Mouse (Mus musculus): Measurements from ENCODE around the gene Gm11564. TPM values are rescaled to one million over a fixed set of nuclear protein-coding genes. Genes with fewer than 3 reads are reported as not detected.
"Not testable (repeated sequence)": the region's sequence is repeated elsewhere in the genome, so short reads cannot be mapped to it uniquely, and the experiment has no call there.

The Gm11564 gene
- polyA plus RNA-seq, 1 experiment from 2014 or later = not detected

DNA sequence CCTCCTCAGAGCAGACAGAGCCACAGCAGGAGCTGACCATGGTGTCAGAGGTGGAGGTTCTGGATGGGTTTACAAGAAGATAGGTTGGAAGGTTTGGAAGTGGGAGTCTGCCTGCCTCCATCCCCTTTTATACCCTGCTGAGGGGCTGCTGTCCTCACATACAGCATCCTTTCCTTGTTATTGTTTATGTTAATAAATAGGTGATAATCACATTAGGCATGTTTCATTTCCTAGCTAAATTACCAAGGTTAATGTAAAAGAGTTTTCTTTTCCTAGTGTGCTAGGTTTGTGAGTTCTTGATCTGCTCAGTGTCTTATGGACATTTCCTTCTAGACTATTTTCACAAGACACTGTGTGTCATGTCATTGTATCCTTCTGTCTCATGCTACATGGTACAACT, 5.7 kb downstream of the Gm11564 start, which contains the start of gene Krtap4-13:
Gene Krtap4-13 (minus strand): TSS at position 101 of the 400 bp plus-strand sequence.
- not testable (repeated sequence) for H3K4me1 ChIP-seq (ENCODE audit: control insufficient read depth, insufficient read depth, low read length); H3K27me3 ChIP-seq (ENCODE audit: control insufficient read depth, insufficient read depth, low read length); H3K4me2 ChIP-seq (ENCODE audit: low read depth, low read length); H3K9ac ChIP-seq (replicated peaks; ENCODE audit: low read depth, low read length); H3K9me3 ChIP-seq (ENCODE audit: control insufficient read depth, low read length); H3K36me3 ChIP-seq (ENCODE audit: control insufficient read depth, insufficient read depth, low read length); H3K4me3 ChIP-seq (ENCODE audit: low read depth, low read length); H3K27ac ChIP-seq (ENCODE audit: low read depth, low read length); ATAC-seq (ENCODE audit: low read depth)

DNA sequence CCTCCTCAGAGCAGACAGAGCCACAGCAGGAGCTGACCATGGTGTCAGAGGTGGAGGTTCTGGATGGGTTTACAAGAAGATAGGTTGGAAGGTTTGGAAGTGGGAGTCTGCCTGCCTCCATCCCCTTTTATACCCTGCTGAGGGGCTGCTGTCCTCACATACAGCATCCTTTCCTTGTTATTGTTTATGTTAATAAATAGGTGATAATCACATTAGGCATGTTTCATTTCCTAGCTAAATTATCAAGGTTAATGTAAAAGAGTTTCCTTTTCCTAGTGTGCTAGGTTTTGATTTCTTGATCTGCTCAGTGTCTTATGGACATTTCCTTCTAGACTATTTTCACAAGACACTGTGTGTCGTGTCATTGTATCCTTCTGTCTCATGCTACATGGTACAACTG, 11.1 kb downstream of the Gm11564 start, which contains the start of gene Gm11554:
Gene Gm11554 (minus strand): TSS at position 101 of the 400 bp plus-strand sequence.
- not testable (repeated sequence) for H3K4me1 ChIP-seq (ENCODE audit: control insufficient read depth, insufficient read depth, low read length); H3K27ac ChIP-seq (ENCODE audit: low read depth, low read length)

DNA sequence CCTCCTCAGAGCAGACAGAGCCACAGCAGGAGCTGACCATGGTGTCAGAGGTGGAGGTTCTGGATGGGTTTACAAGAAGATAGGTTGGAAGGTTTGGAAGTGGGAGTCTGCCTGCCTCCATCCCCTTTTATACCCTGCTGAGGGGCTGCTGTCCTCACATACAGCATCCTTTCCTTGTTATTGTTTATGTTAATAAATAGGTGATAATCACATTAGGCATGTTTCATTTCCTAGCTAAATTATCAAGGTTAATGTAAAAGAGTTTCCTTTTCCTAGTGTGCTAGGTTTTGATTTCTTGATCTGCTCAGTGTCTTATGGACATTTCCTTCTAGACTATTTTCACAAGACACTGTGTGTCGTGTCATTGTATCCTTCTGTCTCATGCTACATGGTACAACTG, 16.6 kb downstream of the Gm11564 start, which contains the start of gene Gm11569:
Gene Gm11569 (minus strand): TSS at position 101 of the 400 bp plus-strand sequence.
- not testable (repeated sequence) for H3K4me3 ChIP-seq (ENCODE audit: low read depth, low read length); H3K4me2 ChIP-seq (ENCODE audit: low read depth, low read length); ATAC-seq (ENCODE audit: low read depth); H3K4me1 ChIP-seq (ENCODE audit: control insufficient read depth, insufficient read depth, low read length); H3K36me3 ChIP-seq (ENCODE audit: control insufficient read depth, insufficient read depth, low read length); H3K27ac ChIP-seq (ENCODE audit: low read depth, low read length); H3K27me3 ChIP-seq (ENCODE audit: control insufficient read depth, insufficient read depth, low read length); H3K9me3 ChIP-seq (ENCODE audit: control insufficient read depth, low read length); H3K9ac ChIP-seq (replicated peaks; ENCODE audit: low read depth, low read length)
- WGBS = no CpG with 5 or more reads among the region's 1 CpGs

More for the DNA sequence above, 11.1 kb downstream of the Gm11564 start, which contains the start of gene Gm11554:
- H3K27me3 ChIP-seq (ENCODE audit: control insufficient read depth, insufficient read depth, low read length); H3K9me3 ChIP-seq (ENCODE audit: control insufficient read depth, low read length); H3K4me2 ChIP-seq (ENCODE audit: low read depth, low read length); H3K36me3 ChIP-seq (ENCODE audit: control insufficient read depth, insufficient read depth, low read length); H3K9ac ChIP-seq (replicated peaks; ENCODE audit: low read depth, low read length); ATAC-seq (ENCODE audit: low read depth); H3K4me3 ChIP-seq (ENCODE audit: low read depth, low read length): not testable (repeated sequence)
- WGBS = no CpG with 5 or more reads among the region's 1 CpGs

DNA sequence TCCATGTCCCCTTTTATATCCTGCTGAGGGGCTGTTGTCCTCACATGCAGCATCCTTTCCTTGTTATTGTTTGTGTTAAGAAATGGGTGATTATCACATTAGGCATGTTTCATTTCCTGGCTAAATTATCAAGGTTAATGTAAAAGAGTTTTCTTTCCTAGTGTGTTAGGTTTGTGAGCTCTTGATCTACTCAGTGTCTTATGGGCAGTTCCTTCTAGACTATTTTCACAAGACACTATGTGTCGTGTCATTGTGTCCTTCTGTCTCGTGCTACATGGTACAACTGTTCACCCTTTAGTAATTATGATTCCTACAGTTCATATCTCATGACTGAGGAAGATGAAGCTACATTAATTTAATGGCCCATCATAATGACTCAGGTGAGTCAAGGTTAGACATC, 22.1 kb downstream of the Gm11564 start, which contains the start of gene Gm11596:
Gene Gm11596 (minus strand): TSS at position 101 of the 400 bp plus-strand sequence.
- WGBS = 81% methylated on average over 2 of the region's 2 CpGs
- Histone ChIP-seq H3K9me3 (ENCODE audit: control insufficient read depth, low read length) (no peaks in the 10 kb centered on the region), H3K27ac (ENCODE audit: low read depth, low read length) (no peak within 1 kb of the TSS), H3K4me1 (ENCODE audit: control insufficient read depth, insufficient read depth, low read length) (no peaks in the 10 kb centered on the region), H3K36me3 (ENCODE audit: control insufficient read depth, insufficient read depth, low read length) (no peaks in the 10 kb centered on the region), H3K4me2 (ENCODE audit: low read depth, low read length) (no peak within 1 kb of the TSS), H3K4me3 (ENCODE audit: low read depth, low read length) (no peak within 1 kb of the TSS), H3K9ac (replicated peaks; ENCODE audit: low read depth, low read length) (no peak within 1 kb of the TSS), H3K27me3 (ENCODE audit: control insufficient read depth, insufficient read depth, low read length) (no peaks in the 10 kb centered on the region)
- no peak for ATAC-seq (ENCODE audit: low read depth)

DNA sequence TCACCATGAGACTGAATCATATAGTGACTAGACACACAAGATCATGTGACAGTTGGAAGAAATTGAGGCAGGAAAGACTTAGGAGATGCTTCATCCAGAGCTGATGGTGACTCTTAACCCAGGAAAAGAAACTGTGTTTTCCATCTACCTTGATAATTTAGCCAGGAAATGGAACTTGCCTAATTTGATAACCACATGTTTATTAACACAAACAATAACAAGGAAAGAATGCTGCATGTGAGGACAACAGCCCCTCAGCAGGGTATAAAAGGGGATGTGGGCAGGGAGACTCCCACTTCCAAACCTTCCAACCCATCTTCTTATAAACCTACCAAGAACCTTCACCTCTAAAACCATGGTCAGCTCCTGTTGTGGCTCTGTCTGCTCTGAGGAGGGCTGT, 30.6 kb downstream of the Gm11564 start, which contains the start of gene Krtap4-9:
Gene Krtap4-9 (plus strand): TSS at position 301 of the 400 bp plus-strand sequence.
- H3K36me3 ChIP-seq (ENCODE audit: control insufficient read depth, insufficient read depth, low read length); H3K9ac ChIP-seq (replicated peaks; ENCODE audit: low read depth, low read length); H3K4me2 ChIP-seq (ENCODE audit: low read depth, low read length); H3K9me3 ChIP-seq (ENCODE audit: control insufficient read depth, low read length); H3K27ac ChIP-seq (ENCODE audit: low read depth, low read length); H3K4me1 ChIP-seq (ENCODE audit: control insufficient read depth, insufficient read depth, low read length); ATAC-seq (ENCODE audit: low read depth); H3K4me3 ChIP-seq (ENCODE audit: low read depth, low read length); H3K27me3 ChIP-seq (ENCODE audit: control insufficient read depth, insufficient read depth, low read length): not testable (repeated sequence)

DNA sequence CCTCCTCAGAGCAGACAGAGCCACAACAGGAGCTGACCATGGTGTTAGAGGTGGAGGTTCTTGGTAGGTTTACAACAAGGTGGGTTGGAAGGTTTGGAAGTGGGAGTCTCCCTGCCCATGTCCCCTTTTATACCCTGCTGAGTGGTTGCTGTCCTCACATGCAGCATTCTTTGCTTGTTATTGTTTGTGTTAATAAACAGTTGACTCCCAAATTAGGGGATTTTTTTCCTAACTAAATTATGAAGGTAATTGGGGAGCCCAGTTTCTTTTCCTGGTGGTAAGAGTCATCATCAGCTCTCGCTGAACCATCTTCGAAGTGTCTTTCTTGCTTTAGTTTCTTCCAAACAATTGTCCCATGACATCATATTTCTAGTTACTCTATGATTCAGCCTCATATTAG, 34.9 kb downstream of the Gm11564 start, which contains the start of gene Krtap4-8:
Gene Krtap4-8 (minus strand): TSS at position 101 of the 400 bp plus-strand sequence.
- H3K27me3 ChIP-seq (ENCODE audit: control insufficient read depth, insufficient read depth, low read length) = no peaks in the 10 kb centered on the region
- H3K36me3 ChIP-seq (ENCODE audit: control insufficient read depth, insufficient read depth, low read length) = no peaks in the 10 kb centered on the region
- ATAC-seq (ENCODE audit: low read depth) = no peak
- no peak within 1 kb of the TSS for H3K9ac ChIP-seq (replicated peaks; ENCODE audit: low read depth, low read length)
- no peak within 1 kb of the TSS for H3K4me2 ChIP-seq (ENCODE audit: low read depth, low read length)
- 97% methylated on average over 2 of the region's 2 CpGs for WGBS
- H3K4me3 ChIP-seq (ENCODE audit: low read depth, low read length) = no peak within 1 kb of the TSS
- H3K9me3 ChIP-seq (ENCODE audit: control insufficient read depth, low read length) = no peaks in the 10 kb centered on the region
- no peak within 1 kb of the TSS for H3K27ac ChIP-seq (ENCODE audit: low read depth, low read length)
- no peaks in the 10 kb centered on the region for H3K4me1 ChIP-seq (ENCODE audit: control insufficient read depth, insufficient read depth, low read length)

DNA sequence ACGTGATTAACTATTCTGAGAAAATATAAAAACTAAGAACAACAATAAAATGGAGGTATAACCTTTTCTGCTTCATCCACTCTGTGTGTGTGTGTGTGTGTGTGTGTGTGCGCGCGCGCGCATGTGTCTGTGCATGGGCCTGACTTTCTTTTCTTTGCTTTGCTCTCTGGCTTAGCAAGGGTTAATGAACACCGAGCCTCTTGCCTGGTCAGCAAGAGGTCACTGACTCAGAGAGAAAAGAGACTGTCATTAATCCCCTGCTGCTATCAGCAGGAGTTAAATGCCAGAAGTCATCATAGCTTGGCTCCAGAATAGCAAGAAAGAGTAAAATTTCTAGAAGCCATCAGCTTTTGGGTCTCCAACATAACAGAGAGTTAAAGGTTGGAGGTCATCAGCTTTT, 37.1 kb downstream of the Gm11564 start:
- Histone ChIP-seq H3K4me3 (ENCODE audit: low read depth, low read length) (no peak overlapping the region), H3K9ac (replicated peaks; ENCODE audit: low read depth, low read length) (no peak overlapping the region), H3K27me3 (ENCODE audit: control insufficient read depth, insufficient read depth, low read length) (no peaks in the 10 kb centered on the region), H3K4me1 (ENCODE audit: control insufficient read depth, insufficient read depth, low read length) (no peaks in the 10 kb centered on the region), H3K9me3 (ENCODE audit: control insufficient read depth, low read length) (no peaks in the 10 kb centered on the region), H3K27ac (ENCODE audit: low read depth, low read length) (no peak overlapping the region), H3K36me3 (ENCODE audit: control insufficient read depth, insufficient read depth, low read length) (no peaks in the 10 kb centered on the region), H3K4me2 (ENCODE audit: low read depth, low read length) (no peak overlapping the region)
- ATAC-seq (ENCODE audit: low read depth) = no peak
- WGBS = 30% methylated on average over 7 of the region's 7 CpGs

DNA sequence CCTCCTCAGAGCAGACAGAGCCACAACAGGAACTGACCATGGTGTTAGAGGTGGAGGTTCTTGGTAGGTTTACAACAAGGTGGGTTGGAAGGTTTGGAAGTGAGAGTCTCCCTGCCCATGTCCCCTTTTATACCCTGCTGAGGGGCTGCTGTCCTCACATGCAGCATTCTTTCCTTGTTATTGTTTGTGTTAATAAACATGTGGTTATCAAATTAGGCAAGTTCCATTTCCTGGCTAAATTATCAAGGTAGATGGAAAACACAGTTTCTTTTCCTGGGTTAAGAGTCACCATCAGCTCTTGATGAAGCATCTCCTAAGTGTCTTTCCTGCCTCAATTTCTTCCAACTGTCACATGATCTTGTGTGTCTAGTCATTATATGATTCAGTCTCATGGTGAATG, 42.7 kb downstream of the Gm11564 start, which contains the start of gene Gm11595:
Gene Gm11595 (minus strand): TSS at position 101 of the 400 bp plus-strand sequence.
- H3K4me2 ChIP-seq (ENCODE audit: low read depth, low read length); ATAC-seq (ENCODE audit: low read depth); H3K9me3 ChIP-seq (ENCODE audit: control insufficient read depth, low read length); H3K27ac ChIP-seq (ENCODE audit: low read depth, low read length); H3K27me3 ChIP-seq (ENCODE audit: control insufficient read depth, insufficient read depth, low read length); H3K4me3 ChIP-seq (ENCODE audit: low read depth, low read length); H3K9ac ChIP-seq (replicated peaks; ENCODE audit: low read depth, low read length); H3K36me3 ChIP-seq (ENCODE audit: control insufficient read depth, insufficient read depth, low read length); H3K4me1 ChIP-seq (ENCODE audit: control insufficient read depth, insufficient read depth, low read length): not testable (repeated sequence)

DNA sequence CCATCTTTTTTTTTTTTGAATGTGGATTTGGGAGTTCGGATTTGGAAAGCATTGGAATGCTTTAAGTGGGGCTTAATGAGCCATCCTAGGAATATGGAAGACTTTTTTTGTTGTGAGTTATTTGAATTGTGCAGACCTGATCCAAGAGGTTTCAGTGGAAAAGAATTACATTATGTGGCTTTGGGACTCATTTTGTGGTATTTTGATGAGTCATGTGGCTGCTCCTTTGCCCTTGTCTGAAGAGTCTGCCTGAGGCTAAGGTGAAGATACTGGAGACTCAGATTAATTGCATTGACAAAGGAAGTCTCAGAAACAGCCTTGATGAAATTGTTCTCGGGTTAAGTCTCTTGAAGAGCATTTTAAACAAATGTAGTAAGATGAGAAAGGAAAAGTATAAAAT, 47.1 kb downstream of the Gm11564 start:
- no peak for ATAC-seq (ENCODE audit: low read depth)
- Histone ChIP-seq H3K9me3 (ENCODE audit: control insufficient read depth, low read length) (no peaks in the 10 kb centered on the region), H3K9ac (replicated peaks; ENCODE audit: low read depth, low read length) (no peak overlapping the region), H3K27ac (ENCODE audit: low read depth, low read length) (no peak overlapping the region), H3K36me3 (ENCODE audit: control insufficient read depth, insufficient read depth, low read length) (no peaks in the 10 kb centered on the region), H3K4me3 (ENCODE audit: low read depth, low read length) (no peak overlapping the region), H3K4me1 (ENCODE audit: control insufficient read depth, insufficient read depth, low read length) (no peaks in the 10 kb centered on the region), H3K4me2 (ENCODE audit: low read depth, low read length) (no peak overlapping the region), H3K27me3 (ENCODE audit: control insufficient read depth, insufficient read depth, low read length) (no peaks in the 10 kb centered on the region)
- WGBS = 88% methylated on average over 2 of the region's 2 CpGs
